Mouse (Mus musculus): ENCODE data around the gene Fggy. TPM values are rescaled to one million over a fixed set of nuclear protein-coding genes. Genes with fewer than 3 reads are reported as not detected.

The Fggy gene
- polyA plus RNA-seq, 1 experiment from 2014 or later = 5.3 TPM

DNA sequence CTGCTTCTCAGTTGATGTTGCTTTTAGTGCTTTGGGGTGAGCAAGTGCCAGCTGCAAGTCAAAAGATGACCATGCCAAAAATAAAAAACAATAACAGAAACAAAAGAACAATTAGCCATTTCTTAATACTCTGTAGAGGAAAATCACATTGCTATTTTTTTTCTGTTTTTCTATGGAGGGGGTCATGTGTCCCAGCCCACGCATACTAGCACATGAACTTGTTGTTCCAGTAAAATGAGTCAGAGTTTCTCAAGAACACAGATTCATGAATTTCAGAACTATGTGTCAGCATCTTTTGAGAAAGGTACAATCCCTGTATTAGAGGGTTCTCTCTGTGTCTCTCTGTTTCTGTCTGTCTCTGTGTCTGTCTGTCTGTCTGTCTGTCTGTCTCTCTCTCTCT is 355.7 kb downstream of the Fggy start:
- ATAC-seq = no peak
- Histone ChIP-seq H3K27ac (no peak overlapping the region), H3K4me3 (no peak overlapping the region), H3K27me3 (no peaks in the 10 kb centered on the region), H3K9me3 (replicated peaks) (no peaks in the 10 kb centered on the region; the same call in 1 of the 2 replicates), H3K36me3 (ENCODE audit: poor library complexity, severe bottlenecking) (no peaks in the 10 kb centered on the region), H3K9ac (no peak overlapping the region), H3K4me2 (no peak overlapping the region), H3K4me1 (peaks cover 11% of the 10 kb centered on the region; the same call in 1 of the 2 replicates)
- 86% methylated on average over 1 of the region's 1 CpGs for WGBS

- H3K27me3 ChIP-seq = no peaks in the 10 kb centered on the region
- peak; percentile 60 for ATAC-seq
- 35% methylated on average over 8 of the region's 8 CpGs for whole genome bisulfite sequencing
- no peak overlapping the region for H3K4me3 ChIP-seq
- H3K36me3 ChIP-seq (ENCODE audit: poor library complexity, severe bottlenecking) = no peaks in the 10 kb centered on the region
- H3K4me2 ChIP-seq = no peak overlapping the region
- H3K27ac ChIP-seq = no peak overlapping the region
- H3K9ac ChIP-seq = no peak overlapping the region
- peaks cover 11% of the 10 kb centered on the region; the same call in 1 of the 2 replicates for H3K4me1 ChIP-seq
- no peaks in the 10 kb centered on the region for H3K9me3 ChIP-seq (replicated peaks)
These were observed 358.6 kb downstream of the Fggy start for GRCm38 (mm10) chr4:95915628-95916579.

GRCm38 (mm10) chr4:95917703-95918102 is 360.4 kb downstream of the Fggy start:
- H3K9me3 ChIP-seq (replicated peaks) = no peaks in the 10 kb centered on the region
- no peak overlapping the region for H3K4me2 ChIP-seq
- peaks cover 11% of the 10 kb centered on the region; the same call in 1 of the 2 replicates for H3K4me1 ChIP-seq
- no peak overlapping the region for H3K27ac ChIP-seq
- H3K4me3 ChIP-seq = no peak overlapping the region
- 0 out of 2 replicates have a peak, but pooled peaks have one; percentile 21 for ATAC-seq
- no peaks in the 10 kb centered on the region for H3K36me3 ChIP-seq (ENCODE audit: poor library complexity, severe bottlenecking)
- no peaks in the 10 kb centered on the region for H3K27me3 ChIP-seq
- WGBS = 84% methylated on average over 6 of the region's 6 CpGs
- no peak overlapping the region for H3K9ac ChIP-seq

DNA sequence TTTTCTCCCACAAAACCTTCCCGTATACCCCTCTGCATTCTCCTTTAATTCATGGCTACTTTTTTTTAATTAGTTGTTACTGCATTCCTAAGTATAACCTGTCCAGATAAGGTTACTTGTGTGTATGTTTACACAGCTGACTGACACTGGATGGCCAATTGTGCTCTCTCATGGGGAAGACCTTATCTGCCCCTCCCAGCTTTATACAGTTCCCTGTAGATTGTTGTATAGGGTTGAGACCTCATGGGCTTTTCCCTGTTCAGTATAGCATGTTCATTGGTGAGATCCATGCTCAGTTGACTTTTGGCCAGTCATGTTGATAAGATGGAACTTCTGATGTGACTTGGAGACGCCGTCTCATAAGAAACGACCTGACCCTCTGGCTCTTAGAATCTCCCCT is 363.1 kb downstream of the Fggy start:
- H3K27me3 ChIP-seq = no peaks in the 10 kb centered on the region
- no peak overlapping the region for H3K4me2 ChIP-seq
- no peak overlapping the region for H3K9ac ChIP-seq
- WGBS = 88% methylated on average over 4 of the region's 4 CpGs
- no peaks in the 10 kb centered on the region for H3K36me3 ChIP-seq (ENCODE audit: poor library complexity, severe bottlenecking)
- no peak for ATAC-seq
- H3K9me3 ChIP-seq (replicated peaks) = no peaks in the 10 kb centered on the region
- no peak overlapping the region for H3K27ac ChIP-seq
- H3K4me1 ChIP-seq = peaks cover 11% of the 10 kb centered on the region; the same call in 1 of the 2 replicates
- H3K4me3 ChIP-seq = no peak overlapping the region

- Histone ChIP-seq H3K4me1 (0 out of 2 replicates have a peak, but pooled peaks cover 3% of the 10 kb centered on the region), H3K4me2 (no peak overlapping the region), H3K9ac (no peak overlapping the region), H3K9me3 (replicated peaks) (no peaks in the 10 kb centered on the region), H3K27me3 (peaks cover 17% of the 10 kb centered on the region), H3K4me3 (no peak overlapping the region), H3K27ac (no peak overlapping the region), H3K36me3 (ENCODE audit: poor library complexity, severe bottlenecking) (no peaks in the 10 kb centered on the region)
- WGBS = 11% methylated on average over 7 of the region's 7 CpGs
- peak; percentile 81 for ATAC-seq
These were observed 367.2 kb downstream of the Fggy start for GRCm38 (mm10) chr4:95924210-95925184.

DNA sequence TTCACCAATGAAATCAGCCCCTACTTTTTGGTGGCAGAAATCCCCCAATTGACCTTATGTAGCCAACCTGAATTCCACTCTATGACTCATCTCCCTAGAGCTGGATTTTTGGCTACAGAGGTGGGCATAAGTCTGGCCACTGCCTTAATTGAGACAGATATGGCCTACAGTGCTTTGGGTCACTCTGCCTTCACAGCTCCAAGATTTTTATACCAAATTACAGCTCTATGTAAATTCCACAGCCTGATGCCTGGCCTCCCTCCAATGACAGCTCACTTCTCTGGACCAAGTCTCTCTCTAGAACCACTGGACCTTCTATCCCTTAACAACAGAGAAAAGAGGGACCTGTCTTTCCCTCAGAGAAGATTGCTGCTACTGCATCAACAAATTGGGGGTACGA is 371.5 kb downstream of the Fggy start:
- 86% methylated on average over 1 of the region's 1 CpGs for WGBS
- H3K9ac ChIP-seq = no peak overlapping the region

GRCm38 (mm10) chr4:95929936-95930335 is 372.6 kb downstream of the Fggy start:
- 29% methylated on average over 1 of the region's 1 CpGs for WGBS
- Histone ChIP-seq H3K4me2 (no peak overlapping the region), H3K36me3 (ENCODE audit: poor library complexity, severe bottlenecking) (no peaks in the 10 kb centered on the region), H3K4me1 (peaks cover 4% of the 10 kb centered on the region; the same call in 1 of the 2 replicates), H3K27ac (no peak overlapping the region), H3K9me3 (replicated peaks) (no peaks in the 10 kb centered on the region), H3K4me3 (no peak overlapping the region), H3K27me3 (peaks cover 25% of the 10 kb centered on the region), H3K9ac (no peak overlapping the region)
- peak; percentile 50; the same call in 1 of the 2 replicates for ATAC-seq

More for the DNA sequence above, 371.5 kb downstream of the Fggy start:
- H3K36me3 ChIP-seq (ENCODE audit: poor library complexity, severe bottlenecking) = no peaks in the 10 kb centered on the region
- ATAC-seq = no peak
- peaks cover 6% of the 10 kb centered on the region; the same call in 1 of the 2 replicates for H3K4me1 ChIP-seq
- peaks cover 25% of the 10 kb centered on the region for H3K27me3 ChIP-seq
- H3K9me3 ChIP-seq (replicated peaks) = no peaks in the 10 kb centered on the region
- no peak overlapping the region for H3K4me2 ChIP-seq
- H3K4me3 ChIP-seq = no peak overlapping the region
- no peak overlapping the region for H3K27ac ChIP-seq

DNA sequence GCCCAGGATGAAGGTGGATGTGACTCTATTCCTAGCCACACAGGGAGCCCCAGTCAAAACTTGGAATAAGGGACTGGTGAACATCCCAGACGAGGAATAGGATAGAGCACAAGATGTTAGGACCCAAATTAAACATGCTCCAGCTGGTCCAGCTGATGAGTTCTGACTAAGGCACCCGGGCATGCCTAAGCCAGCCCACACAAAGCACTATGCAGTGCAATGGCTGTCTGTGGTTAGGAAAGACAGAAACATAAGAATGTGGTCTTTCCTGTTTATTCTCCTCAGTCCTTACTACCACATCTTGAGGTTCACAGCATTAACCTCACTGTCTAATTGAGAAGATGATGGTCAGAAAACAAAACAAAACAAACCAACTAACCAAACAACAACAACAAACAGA is 374.0 kb downstream of the Fggy start:
- Histone ChIP-seq H3K36me3 (ENCODE audit: poor library complexity, severe bottlenecking) (no peaks in the 10 kb centered on the region), H3K27ac (no peak overlapping the region), H3K4me1 (peaks cover 4% of the 10 kb centered on the region; the same call in 1 of the 2 replicates), H3K4me2 (no peak overlapping the region), H3K9me3 (replicated peaks) (no peaks in the 10 kb centered on the region), H3K4me3 (no peak overlapping the region), H3K9ac (no peak overlapping the region), H3K27me3 (peaks cover 19% of the 10 kb centered on the region)
- no peak for ATAC-seq
- WGBS = 60% methylated on average over 2 of the region's 2 CpGs

- no peak for ATAC-seq
- H3K4me1 ChIP-seq = peaks cover 4% of the 10 kb centered on the region; the same call in 1 of the 2 replicates
- H3K4me3 ChIP-seq = no peak overlapping the region
- H3K27me3 ChIP-seq = peaks cover 9% of the 10 kb centered on the region
- H3K4me2 ChIP-seq = no peak overlapping the region
- no peaks in the 10 kb centered on the region for H3K9me3 ChIP-seq (replicated peaks)
- 89% methylated on average over 9 of the region's 9 CpGs for WGBS
- H3K9ac ChIP-seq = no peak overlapping the region
- no peak overlapping the region for H3K27ac ChIP-seq
- H3K36me3 ChIP-seq (ENCODE audit: poor library complexity, severe bottlenecking) = no peaks in the 10 kb centered on the region
These were observed 376.6 kb downstream of the Fggy start for GRCm38 (mm10) chr4:95933801-95934356.

DNA sequence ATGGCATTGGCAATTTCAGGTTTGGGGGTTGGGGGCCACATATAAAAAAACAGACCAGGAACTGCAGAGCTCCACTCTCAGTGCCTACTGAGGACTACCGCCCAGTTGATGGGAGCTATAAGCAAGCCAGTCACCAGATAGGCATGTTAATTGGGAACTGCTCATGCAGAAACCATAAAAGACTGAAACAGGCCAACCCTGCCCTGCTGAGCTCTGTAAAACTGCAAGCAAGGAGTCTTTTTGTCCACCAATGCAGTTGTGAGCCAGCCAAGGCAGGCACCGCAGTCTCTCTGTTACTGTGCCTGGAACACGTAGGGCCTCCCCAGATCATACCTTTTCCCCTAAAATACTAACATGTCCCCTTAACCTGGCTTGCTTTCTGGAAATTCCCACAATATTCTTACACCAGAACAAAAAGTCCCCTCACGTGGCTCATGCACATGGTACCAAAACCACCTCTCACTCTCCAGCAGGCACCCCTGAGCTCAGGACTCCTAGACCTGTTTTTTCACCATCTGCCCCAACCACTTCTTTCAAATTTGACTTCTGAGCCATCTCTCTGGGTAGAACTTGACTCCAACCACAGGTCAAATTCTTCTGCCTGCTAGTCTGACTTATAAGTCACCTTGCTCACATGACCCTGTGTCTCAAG is 377.2 kb downstream of the Fggy start:
- H3K36me3 ChIP-seq (ENCODE audit: poor library complexity, severe bottlenecking) = no peaks in the 10 kb centered on the region
- H3K27me3 ChIP-seq = peaks cover 9% of the 10 kb centered on the region
- ATAC-seq = peak; percentile 57; the same call in 1 of the 2 replicates
- H3K27ac ChIP-seq = no peak overlapping the region
- WGBS = 57% methylated on average over 4 of the region's 4 CpGs
- no peak overlapping the region for H3K9ac ChIP-seq
- no peaks in the 10 kb centered on the region for H3K9me3 ChIP-seq (replicated peaks)
- no peak overlapping the region for H3K4me2 ChIP-seq
- no peak overlapping the region for H3K4me3 ChIP-seq
- peaks cover 4% of the 10 kb centered on the region; the same call in 1 of the 2 replicates for H3K4me1 ChIP-seq

GRCm38 (mm10) chr4:95938701-95939100 is 381.4 kb downstream of the Fggy start:
- Histone ChIP-seq H3K4me2 (no peak overlapping the region), H3K9ac (no peak overlapping the region), H3K4me3 (no peak overlapping the region), H3K4me1 (no peaks in the 10 kb centered on the region), H3K27me3 (no peaks in the 10 kb centered on the region), H3K27ac (no peak overlapping the region), H3K9me3 (replicated peaks) (no peaks in the 10 kb centered on the region), H3K36me3 (ENCODE audit: poor library complexity, severe bottlenecking) (no peaks in the 10 kb centered on the region)
- WGBS = 73% methylated on average over 3 of the region's 3 CpGs
- ATAC-seq = no peak
